Mouse (Mus musculus): ENCODE measurements at regions not wholly inside any gene's neighbourhood (a gene's known extent, or its start where the extent isn't known, plus 50 kb on each side); places are given as distances from the start of the nearest gene placed in this dataset.

DNA sequence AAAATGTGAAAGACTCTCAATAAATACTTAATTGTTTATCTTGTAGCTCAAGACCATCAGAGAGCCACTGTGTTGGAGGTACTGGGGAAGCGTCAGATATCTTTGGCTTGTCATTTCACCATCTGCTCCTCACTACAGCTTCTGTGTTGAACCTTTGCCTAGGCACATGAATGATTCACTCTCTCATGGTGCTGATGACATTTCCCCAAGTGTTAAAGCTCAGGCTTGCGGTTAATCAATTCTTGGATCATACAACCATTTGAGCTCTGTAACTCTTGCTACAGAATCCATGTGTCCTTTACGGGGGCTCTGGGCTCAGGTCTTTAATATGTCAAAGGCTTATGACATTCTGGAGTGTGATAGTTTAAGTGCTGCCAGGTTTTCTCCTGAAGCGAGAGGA is 969.8 kb downstream of the Car8 start:
- TF ChIP-seq POLR2A (IDR thresholded peaks at IDR 0.05; ENCODE audit: low read depth, low read length) (no peak), CTCF (IDR thresholded peaks at IDR 0.05; ENCODE audit: borderline replicate concordance, insufficient read depth, low read length) (no peak)
